Mouse (Mus musculus): ENCODE data around the gene Pthlh. TPM values are rescaled to one million over a fixed set of nuclear protein-coding genes. Genes with fewer than 3 reads are reported as not detected.
"Not testable (repeated sequence)": the region's sequence is repeated elsewhere in the genome, so short reads cannot be mapped to it uniquely, and the experiment has no call there.

Gene Pthlh
- 0.08 TPM for polyA plus RNA-seq (2021)

DNA sequence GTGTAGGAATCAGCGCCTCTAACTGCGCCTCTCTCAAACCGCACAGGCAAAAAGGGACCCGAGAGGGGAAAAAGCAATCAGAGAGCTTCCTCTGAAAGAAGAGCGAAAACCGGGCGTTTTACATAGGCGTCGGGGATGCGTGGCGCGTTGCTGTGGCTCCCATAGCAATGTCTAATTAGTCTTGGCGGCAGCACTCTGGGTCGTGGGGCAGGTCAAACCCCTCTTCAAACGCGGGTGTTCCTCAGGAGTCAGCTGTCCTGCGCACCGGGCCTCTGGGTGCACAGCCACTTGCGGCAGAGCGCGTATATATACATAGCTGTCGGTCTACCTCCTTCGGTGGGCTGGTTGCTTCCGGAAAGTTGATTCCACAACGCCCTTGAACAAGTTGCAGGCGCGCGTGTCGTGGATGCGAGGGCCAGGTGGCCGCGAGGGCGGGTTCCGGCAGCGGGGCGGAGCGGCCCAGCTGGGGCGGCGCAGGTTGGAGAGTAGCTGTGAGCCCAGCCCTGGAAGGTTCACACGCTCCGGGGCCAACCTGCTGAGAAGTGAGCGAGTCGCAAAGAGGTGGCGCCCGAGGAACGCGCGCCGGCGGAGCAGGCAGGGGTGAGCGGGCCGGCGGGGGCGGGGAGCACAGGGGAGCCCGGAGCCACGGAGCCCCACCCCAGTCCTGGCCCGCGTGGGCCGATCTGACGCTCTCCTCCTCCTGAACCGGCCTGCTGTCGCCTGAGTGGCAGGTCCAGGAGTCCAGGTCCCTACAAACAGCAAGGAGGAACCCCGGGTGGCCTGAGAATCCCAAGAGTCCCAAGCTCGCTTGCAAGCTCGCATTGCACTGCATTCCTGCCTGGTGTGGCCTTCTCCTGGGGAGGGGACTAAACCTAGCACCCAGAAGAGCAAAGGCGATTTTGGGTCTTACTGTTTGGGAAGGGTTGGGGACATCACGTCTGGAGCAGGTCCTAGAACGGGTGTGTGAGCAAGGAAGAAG, at the start of gene Pthlh:
Gene Pthlh (minus strand): TSS at position 597 of the 979 bp plus-strand sequence.
- in situ Hi-C loops (cut with MboI; ENCODE audit: low pct_unique_long_range_greater_than_20kb): no loop called here
- ChIA-PET POLR2A (no interaction called here), CTCF (no interaction called here)
- ATAC-seq (peak; percentile 48), DNase-seq (ENCODE audit: low read depth, low spot score) (no peak)
- TF ChIP-seq CTCF (IDR thresholded peaks at IDR 0.05): peak; percentile 58
- peaks cover 17% of the 10 kb centered on the region for H3K27me3 ChIP-seq

DNA sequence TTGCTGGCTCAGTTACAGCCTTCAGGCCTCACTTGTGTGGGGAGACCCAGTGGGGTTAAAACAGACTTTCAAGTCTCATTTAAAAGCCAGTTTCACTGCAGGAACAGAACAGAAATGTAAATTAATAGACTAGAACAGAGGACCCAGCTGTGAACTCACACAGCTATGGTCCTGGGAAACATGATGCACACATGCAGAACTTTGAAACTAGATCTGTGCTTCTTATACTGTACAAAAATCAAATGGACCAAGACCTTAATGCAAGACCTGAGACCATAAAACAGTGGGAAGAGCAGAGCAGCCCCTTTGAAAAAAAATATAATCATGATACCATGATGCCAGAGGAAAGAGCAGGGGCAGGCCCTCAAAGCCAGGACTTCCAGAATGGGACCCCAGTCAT, 49.3 kb upstream of the Pthlh start:
- peaks cover 21% of the 10 kb centered on the region for H3K27me3 ChIP-seq
- DNase-seq (ENCODE audit: low read depth, low spot score): no peak
- ChIA-PET POLR2A (no interaction called here), CTCF (interaction anchor here (2.2 kb wide), 1 partner anchor 21 kb away, joined by 5 read pairs; no protein-coding TSS in a partner anchor)
- no peak for ATAC-seq
- TF ChIP-seq CTCF (IDR thresholded peaks at IDR 0.05): no peak
- in situ Hi-C loops (cut with MboI; ENCODE audit: low pct_unique_long_range_greater_than_20kb): no loop called here

DNA sequence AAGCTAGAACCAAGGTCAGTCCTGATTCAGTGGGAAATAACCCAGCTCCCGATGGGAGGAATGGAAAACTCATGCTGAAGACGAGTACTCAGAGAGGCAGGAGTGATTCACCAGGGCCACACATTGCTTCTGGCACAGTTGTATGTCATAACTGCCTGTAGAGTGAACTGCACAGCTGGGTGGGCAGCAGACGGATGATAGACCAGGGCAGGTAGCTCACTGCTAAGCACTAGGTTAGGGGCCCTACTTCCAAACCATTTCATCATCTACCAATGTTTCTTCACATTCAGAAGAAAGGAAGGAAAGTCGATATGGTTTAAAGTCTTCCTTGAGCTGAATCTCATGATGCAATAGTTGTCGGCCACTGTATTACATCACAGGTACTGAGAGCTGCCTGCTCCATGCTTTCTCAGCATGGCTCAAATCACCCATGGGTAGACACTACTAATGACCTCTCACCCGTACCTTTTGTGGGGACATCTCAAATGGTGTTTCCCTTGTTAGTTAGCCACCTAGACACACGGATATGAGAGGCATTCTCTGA, 46.5 kb upstream of the Pthlh start:
- TF ChIP-seq CTCF (IDR thresholded peaks at IDR 0.05): no peak
- CTCF ChIA-PET: interaction anchor here (0.6 to 1.3 kb wide), 2 partner anchors 10 to 18 kb away, joined by 3 read pairs; no protein-coding TSS in a partner anchor
- in situ Hi-C loops (cut with MboI; ENCODE audit: low pct_unique_long_range_greater_than_20kb): no loop called here
- POLR2A ChIA-PET: no interaction called here
- H3K27me3 ChIP-seq: peaks cover 16% of the 10 kb centered on the region
- ATAC-seq (no peak), DNase-seq (ENCODE audit: low read depth, low spot score) (no peak)

DNA sequence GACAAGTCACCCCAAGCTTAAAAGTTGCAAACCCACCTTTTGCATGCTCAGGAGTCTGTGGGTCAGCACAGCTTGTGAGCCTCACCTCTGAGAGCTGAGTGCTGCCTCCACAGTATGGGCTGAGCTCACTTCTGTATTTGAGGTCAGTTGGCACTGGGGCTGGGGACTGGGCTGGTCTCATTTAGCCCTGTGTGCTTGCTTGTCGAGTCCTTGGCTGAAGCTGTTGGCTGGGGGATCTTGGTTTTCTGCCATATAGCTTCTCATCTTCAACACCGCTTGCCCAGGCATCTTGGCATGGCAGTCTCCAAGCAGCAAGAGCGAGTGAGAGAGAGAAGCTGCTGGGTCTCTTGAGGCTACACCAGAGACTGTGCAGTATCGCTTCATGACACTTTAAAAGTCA, 46.1 kb upstream of the Pthlh start:
- POLR2A ChIA-PET: no interaction called here
- in situ Hi-C loops (cut with MboI; ENCODE audit: low pct_unique_long_range_greater_than_20kb): no loop called here
- ATAC-seq (no peak), DNase-seq (ENCODE audit: low read depth, low spot score) (no peak)
- CTCF ChIA-PET: interaction anchor here (0.6 to 1.3 kb wide), 2 partner anchors 11 to 18 kb away, joined by 3 read pairs; no protein-coding TSS in a partner anchor
- H3K27me3 ChIP-seq: peaks cover 16% of the 10 kb centered on the region
- TF ChIP-seq CTCF (IDR thresholded peaks at IDR 0.05): no peak

DNA sequence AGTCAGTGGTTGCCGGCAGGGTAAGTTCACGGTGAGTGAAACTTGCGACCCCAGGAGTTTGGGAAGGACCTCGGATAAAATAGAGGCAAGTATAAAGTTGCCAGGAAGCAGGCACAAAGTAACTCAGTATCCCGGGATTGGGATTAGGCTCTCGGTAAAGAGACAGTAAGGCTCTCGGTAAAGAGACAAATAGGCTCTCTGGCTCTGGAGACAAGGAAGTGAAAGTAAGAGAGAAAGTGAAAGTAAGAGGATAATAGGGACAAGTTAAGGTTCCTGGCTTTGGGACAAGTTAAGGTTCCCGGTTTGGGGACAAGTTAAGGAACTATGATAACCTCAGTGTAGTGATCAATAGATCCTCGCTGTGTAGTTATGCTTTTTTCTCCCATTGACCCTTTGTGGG, 40.3 kb upstream of the Pthlh start:
- H3K27me3 ChIP-seq; ATAC-seq; DNase-seq (ENCODE audit: low read depth, low spot score); CTCF ChIA-PET; in situ Hi-C loops (cut with MboI; ENCODE audit: low pct_unique_long_range_greater_than_20kb); POLR2A ChIA-PET: not testable (repeated sequence)

DNA sequence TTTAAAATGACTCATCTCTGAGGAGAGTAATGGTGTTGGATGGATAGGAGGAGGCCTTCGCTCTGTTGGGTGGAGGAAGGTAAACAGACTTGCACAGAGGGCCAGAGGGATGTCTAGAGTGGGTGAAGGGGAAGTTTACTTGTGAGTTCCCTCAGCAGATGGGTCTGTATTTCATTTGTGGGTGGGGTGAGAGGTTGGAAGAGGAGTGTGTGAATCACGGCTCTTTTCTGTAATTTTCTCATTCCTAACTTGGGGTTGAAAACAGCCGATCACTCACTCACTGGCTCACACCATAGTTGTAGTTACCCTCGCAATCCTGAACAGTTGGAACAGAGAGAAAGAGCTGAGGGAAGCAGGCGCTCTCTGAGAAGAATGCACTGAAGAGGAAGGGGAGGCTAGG, 35.6 kb upstream of the Pthlh start:
- in situ Hi-C loops (cut with MboI; ENCODE audit: low pct_unique_long_range_greater_than_20kb): no loop called here
- no peak for TF ChIP-seq CTCF (IDR thresholded peaks at IDR 0.05)
- CTCF ChIA-PET: interaction anchor here (1.3 kb wide), 1 partner anchor 20 kb away, joined by 3 read pairs; no protein-coding TSS in a partner anchor
- DNase-seq (ENCODE audit: low read depth, low spot score): no peak
- no peak for ATAC-seq
- H3K27me3 ChIP-seq: peaks cover 10% of the 10 kb centered on the region
- POLR2A ChIA-PET: no interaction called here

DNA sequence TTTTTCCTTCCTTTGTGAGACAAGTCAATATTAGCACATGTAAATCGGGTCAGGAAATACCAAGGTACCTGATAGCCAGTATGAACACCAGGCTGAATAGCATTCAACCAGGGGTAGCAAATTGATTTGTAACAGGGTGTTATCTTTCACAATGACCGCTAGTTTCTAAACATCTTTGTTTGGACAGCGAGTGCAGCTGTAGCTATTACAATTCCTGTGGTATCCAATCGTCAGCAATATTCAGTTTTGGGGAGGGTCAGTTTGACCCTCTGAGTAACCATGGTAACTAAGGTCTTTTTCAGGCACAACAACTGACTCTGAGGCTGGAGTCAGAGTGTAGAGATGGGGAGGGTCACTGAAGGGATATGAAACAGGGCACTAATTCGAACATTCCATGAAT, 15.3 kb upstream of the Pthlh start:
- no peaks in the 10 kb centered on the region for H3K27me3 ChIP-seq
- no peak for TF ChIP-seq CTCF (IDR thresholded peaks at IDR 0.05)
- CTCF ChIA-PET: interaction anchor here (0.7 kb wide), 1 partner anchor 21 kb away, joined by 3 read pairs; no protein-coding TSS in a partner anchor
- ATAC-seq (no peak), DNase-seq (ENCODE audit: low read depth, low spot score) (no peak)
- in situ Hi-C loops (cut with MboI; ENCODE audit: low pct_unique_long_range_greater_than_20kb): no loop called here
- POLR2A ChIA-PET: no interaction called here

DNA sequence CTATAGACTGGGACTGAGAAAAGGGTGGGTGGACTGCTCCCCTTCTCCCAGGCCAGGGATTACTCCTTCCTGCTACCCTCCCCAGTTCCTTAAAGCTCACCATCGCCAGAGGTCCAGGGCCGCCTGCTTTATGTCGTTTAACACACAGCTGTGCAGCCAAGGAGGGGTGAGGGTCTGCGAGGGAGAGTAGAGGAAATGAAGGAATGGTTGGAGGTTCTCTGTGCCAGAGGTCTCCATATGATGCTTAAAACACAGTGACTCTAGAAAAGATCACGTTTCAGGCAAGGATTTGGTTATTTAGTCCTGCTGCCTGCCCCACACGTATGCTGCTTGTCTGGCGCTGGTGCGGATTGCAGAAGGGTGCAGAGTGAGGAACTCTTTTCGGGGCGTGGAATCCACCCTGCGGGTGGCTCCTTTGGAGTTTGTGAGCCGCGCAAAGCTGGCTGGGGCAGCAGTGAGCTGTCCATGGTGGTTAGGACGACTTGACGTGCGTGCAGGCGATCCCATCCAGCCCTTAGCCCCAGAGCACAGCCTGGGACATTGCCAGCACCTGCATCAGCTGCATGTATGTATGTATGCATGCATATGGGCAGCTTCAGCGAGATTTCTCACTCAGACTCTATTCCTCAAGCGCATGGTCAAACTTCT, 4.3 kb upstream of the Pthlh start:
- ChIA-PET POLR2A (no interaction called here), CTCF (interaction anchor here (0.8 to 1.5 kb wide), 3 partner anchors 12 to 156 kb away, joined by 3 read pairs; no protein-coding TSS in a partner anchor)
- ATAC-seq (peak; percentile 90), DNase-seq (ENCODE audit: low read depth, low spot score) (no peak)
- TF ChIP-seq CTCF (IDR thresholded peaks at IDR 0.05): no peak
- H3K27me3 ChIP-seq: peaks cover 17% of the 10 kb centered on the region
- in situ Hi-C loops (cut with MboI; ENCODE audit: low pct_unique_long_range_greater_than_20kb): loop anchor here (5.0 kb wide), 1 partner anchor 204 kb away; no protein-coding TSS in a partner anchor

DNA sequence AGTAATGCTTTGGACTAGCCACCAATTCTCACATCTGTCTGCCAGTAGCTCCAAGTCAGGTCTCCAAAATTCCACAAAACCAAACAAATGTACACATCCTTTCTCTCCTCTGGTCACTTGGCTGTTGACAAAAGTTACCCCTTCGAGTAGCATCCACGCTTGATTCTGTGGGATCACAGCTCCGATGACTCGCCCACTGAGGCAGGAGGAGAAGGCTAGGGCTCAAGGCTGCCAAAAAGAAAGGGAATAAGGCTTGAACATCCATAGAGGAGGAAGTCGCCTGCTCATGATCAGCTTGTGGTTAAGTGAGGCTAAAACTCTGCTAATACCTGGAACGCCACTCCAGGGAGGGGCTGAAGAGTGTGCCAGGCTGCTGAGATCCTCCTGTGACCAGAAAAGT, 2.5 kb upstream of the Pthlh start:
- CTCF ChIA-PET: interaction anchor here (1.5 kb wide), 1 partner anchor 14 kb away, joined by 3 read pairs; no protein-coding TSS in a partner anchor
- ATAC-seq (no peak), DNase-seq (ENCODE audit: low read depth, low spot score) (no peak)
- no peak for TF ChIP-seq CTCF (IDR thresholded peaks at IDR 0.05)
- peaks cover 17% of the 10 kb centered on the region for H3K27me3 ChIP-seq
- POLR2A ChIA-PET: no interaction called here
- in situ Hi-C loops (cut with MboI; ENCODE audit: low pct_unique_long_range_greater_than_20kb): loop anchor here (5.0 kb wide), 1 partner anchor 206 kb away; no protein-coding TSS in a partner anchor

DNA sequence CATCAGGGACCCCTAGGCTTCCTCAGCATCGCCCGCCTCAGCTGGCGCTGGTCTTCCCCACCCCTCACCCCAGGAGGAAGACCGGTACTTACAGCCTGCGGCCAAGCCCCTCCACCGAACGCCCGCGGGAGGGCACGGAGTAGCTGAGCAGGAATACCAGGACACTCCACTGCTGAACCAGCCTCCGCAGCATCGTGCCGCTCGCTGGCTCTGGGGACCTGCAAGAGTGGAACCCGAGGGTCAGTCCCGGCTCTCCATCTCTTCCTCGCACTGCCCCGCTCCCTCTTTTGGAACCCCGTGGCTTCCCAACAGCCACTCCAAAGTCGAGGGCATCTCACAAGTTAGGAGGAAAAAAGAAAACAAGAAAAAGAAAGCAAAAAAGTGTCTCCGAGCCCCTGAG, 805 bp downstream of the Pthlh start:
- ChIA-PET CTCF (no interaction called here), POLR2A (no interaction called here)
- peaks cover 17% of the 10 kb centered on the region for H3K27me3 ChIP-seq
- DNase-seq (ENCODE audit: low read depth, low spot score): no peak
- TF ChIP-seq CTCF (IDR thresholded peaks at IDR 0.05): no peak
- ATAC-seq: no peak
- in situ Hi-C loops (cut with MboI; ENCODE audit: low pct_unique_long_range_greater_than_20kb): no loop called here
